Mouse (Mus musculus) activated CD4-positive, CD25-positive, alpha-beta regulatory T cell, adult 9 weeks (primary cell): ENCODE data around the gene Tgfb1i1. TPM values are rescaled to one million over a fixed set of nuclear protein-coding genes. Genes with fewer than 3 reads are reported as not detected.

Experiments used
- polyA plus RNA-seq: library from polyadenylated mRNA; unstranded; fragments of 100-300 nt; shearing (Covaris generic); gene quantifications from one replicate; pipeline ENCODE4 v1.2.1, GENCODE M21; 2017

Tgfb1i1 gene
- polyA plus RNA-seq = 0.97 TPM

GRCm38 (mm10) chr7:128246496-128247391, at the start of gene Tgfb1i1:
Tgfb1i1 (plus strand) TSS chr7:128246812.

GRCm38 (mm10) chr7:128206152-128206551, 40.5 kb upstream of the Tgfb1i1 start, which contains the start of gene Cox6a2:
Cox6a2 (minus strand) TSS chr7:128206387.

GRCm38 (mm10) chr7:128236856-128237592, 9.6 kb upstream of the Tgfb1i1 start, which contains the start of gene Armc5:
Armc5 (plus strand) TSS chr7:128237342.

GRCm38 (mm10) chr7:128237927-128238778, 8.5 kb upstream of the Tgfb1i1 start, which contains the start of gene 9130023H24Rik:
9130023H24Rik (minus strand) TSS chr7:128238031.

GRCm38 (mm10) chr7:128265411-128265810, 18.8 kb downstream of the Tgfb1i1 start, which contains the start of gene Slc5a2:
Slc5a2 (plus strand) TSS chr7:128265657.

GRCm38 (mm10) chr7:128297617-128298480, 51.2 kb downstream of the Tgfb1i1 start, which contains the start of gene BC017158:
BC017158 (minus strand) TSS chr7:128298170.

Other genes with a start within 250 kb of the Tgfb1i1 start
- gene Trim72, start 242.9 kb upstream of the Tgfb1i1 start, polyA plus RNA-seq = not detected
- 1.3 TPM for gene Itgam, start 184.2 kb upstream of the Tgfb1i1 start, polyA plus RNA-seq
- gene Gm49368, start 184.1 kb upstream of the Tgfb1i1 start, polyA plus RNA-seq = not detected
- 0.87 TPM for gene Itgax, start 117.3 kb upstream of the Tgfb1i1 start, polyA plus RNA-seq
- 2.4 TPM for gene Itgad, start 92.4 kb upstream of the Tgfb1i1 start, polyA plus RNA-seq
- not detected for gene Cox6a2, start 40.4 kb upstream of the Tgfb1i1 start, polyA plus RNA-seq
- 10.2 TPM for gene Armc5, start 9.5 kb upstream of the Tgfb1i1 start, polyA plus RNA-seq
- 2.4 TPM for gene 9130023H24Rik, start 8.8 kb upstream of the Tgfb1i1 start, polyA plus RNA-seq
- 0.31 TPM for gene Slc5a2, start 18.8 kb downstream of the Tgfb1i1 start, polyA plus RNA-seq
- 16.7 TPM for gene BC017158, start 51.4 kb downstream of the Tgfb1i1 start, polyA plus RNA-seq
- gene Rgs10, start 171.9 kb downstream of the Tgfb1i1 start, polyA plus RNA-seq = 386 TPM
- 50.3 TPM for gene Tial1, start 214.9 kb downstream of the Tgfb1i1 start, polyA plus RNA-seq